Mouse (Mus musculus): ENCODE measurements around the gene Vwce.

DNA sequence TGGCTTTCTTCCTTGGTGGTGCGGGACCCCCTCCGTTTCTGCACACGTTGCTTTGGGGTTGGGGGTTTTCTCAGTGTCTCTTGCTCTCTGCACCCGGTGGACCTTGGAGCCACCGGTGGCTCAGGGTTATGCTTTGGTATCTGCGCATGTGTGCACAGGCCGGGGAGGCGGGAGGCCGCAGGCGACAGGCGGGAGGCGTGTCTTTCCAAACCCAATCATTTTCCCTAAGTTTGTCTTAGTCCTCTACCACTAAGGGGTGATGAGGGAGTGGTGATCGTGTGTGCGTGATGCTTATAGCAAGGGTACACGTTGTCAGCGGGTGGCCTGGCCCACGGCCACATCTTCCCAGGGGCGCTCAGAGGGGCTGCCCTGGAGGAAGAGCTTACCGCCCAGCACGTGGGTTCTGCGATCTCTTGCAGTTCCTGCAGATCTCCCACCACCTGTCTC lies 882 bp downstream of the Vwce start:
- TF ChIP-seq CTCF (IDR thresholded peaks at IDR 0.05; ENCODE audit: borderline replicate concordance, insufficient read depth, low read depth, low read length) (no peak), POLR2A (IDR thresholded peaks at IDR 0.05; ENCODE audit: borderline replicate concordance, insufficient read depth, low read length) (peak; percentile 50; the same call in 1 of the 2 replicates)
